In the genomic region with DNA sequence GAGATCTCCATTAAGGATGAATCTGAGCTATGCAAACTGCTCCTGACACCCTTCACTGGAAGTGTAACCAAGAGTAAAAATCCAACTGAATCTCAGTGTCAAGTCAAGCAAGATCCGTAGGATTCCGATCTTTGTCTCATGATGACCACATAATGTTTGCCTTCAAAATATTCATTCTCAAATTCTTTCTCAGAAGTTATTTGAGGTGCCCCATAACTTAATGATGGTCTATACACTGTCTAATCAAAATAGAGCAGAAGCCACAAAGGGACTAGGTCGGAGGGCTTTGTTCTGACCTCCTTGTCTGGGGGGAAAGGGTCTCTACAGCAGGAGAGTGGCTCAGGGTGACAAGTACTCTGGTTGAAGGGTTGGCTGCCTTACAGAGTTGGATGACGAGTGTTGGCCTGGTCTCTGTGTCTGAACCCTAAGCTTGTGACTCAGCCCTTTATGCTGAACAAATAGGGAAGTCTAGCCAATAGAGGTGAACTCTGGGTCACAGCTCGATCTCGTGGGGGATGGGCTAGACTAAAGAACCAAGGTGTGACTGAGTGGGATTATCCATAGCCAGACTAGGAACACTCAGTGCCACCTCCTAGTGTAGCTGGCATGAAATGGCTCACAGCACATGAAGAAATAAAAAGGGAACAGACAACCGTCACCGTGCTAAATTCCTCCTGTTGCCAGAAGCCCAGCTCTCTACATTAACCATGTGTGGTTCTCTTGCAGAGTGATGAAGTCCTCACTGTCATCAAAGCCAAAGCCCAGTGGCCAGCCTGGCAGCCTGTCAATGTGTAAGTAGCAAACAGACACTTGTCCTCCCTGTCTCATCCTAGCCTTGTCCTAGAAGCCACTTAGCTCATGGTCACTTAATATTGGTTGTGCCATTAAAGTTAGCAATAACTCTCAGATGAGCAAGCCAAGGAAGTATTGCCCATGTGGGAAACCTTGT, we compare ENCODE assay signal across 11 mouse cellular contexts.
DNase-seq lines count a peak whose midpoint lies in the region; ATAC-seq lines count a peak whose summit lies in the region.
"Had no signal": no experiment of that assay in that cellular context is flagged by ENCODE, and none has a peak within 500 bp of the region (broad histone marks: within the 10 kb centered on the region; RNA-seq: fewer than 3 reads in every experiment).

No protein-coding gene starts in this region.

- H3K27ac ChIP-seq in heart, embryonic 11.5 days (ENCODE audit: low read depth, low read length), result no peak overlapping the region
- no peak overlapping the region for H3K27ac ChIP-seq in stomach, embryonic 14.5 days (ENCODE audit: low read length)
- H3K27ac ChIP-seq in midbrain, embryonic 16.5 days (ENCODE audit: low read length), result no peak overlapping the region

- peak; percentile 46 for DNase-seq in heart, adult 8-10 months (ENCODE audit: low spot score)
- DNase-seq in adipocyte (ENCODE audit: low spot score), result peak; percentile 10
- peak; percentile 38 to 65 for DNase-seq in lung, adult 18-20 months
- no peak for DNase-seq in kidney, postnatal 4 days
- no peak for DNase-seq in gastrocnemius, postnatal 4 days (ENCODE audit: low spot score in 2 of 2)
- DNase-seq: kidney, postnatal 36 days; right cerebral cortex, postnatal 14 days had no signal

- 73% methylated on average over 8 of the region's 8 CpGs for WGBS in heart, embryonic 11.5 days (ENCODE audit: insufficient replicate concordance)
- 71% methylated on average over 8 of the region's 8 CpGs for WGBS in stomach, embryonic 14.5 days
- 86% methylated on average over 8 of the region's 8 CpGs for WGBS in midbrain, embryonic 16.5 days

- H3K27me3 ChIP-seq in heart, embryonic 11.5 days (ENCODE audit: control insufficient read depth, insufficient read depth, low read length), result no peaks in the 10 kb centered on the region
- no peaks in the 10 kb centered on the region for H3K27me3 ChIP-seq in stomach, embryonic 14.5 days (ENCODE audit: control insufficient read depth, insufficient read depth, low read length)
- H3K27me3 ChIP-seq in midbrain, embryonic 16.5 days (ENCODE audit: control insufficient read depth, insufficient read depth, low read depth, low read length), result no peaks in the 10 kb centered on the region

- H3K4me2 ChIP-seq in heart, embryonic 11.5 days, result no peak overlapping the region
- no peak overlapping the region for H3K4me2 ChIP-seq in stomach, embryonic 14.5 days (replicated peaks; ENCODE audit: low read depth, low read length)
- H3K4me2 ChIP-seq in midbrain, embryonic 16.5 days (ENCODE audit: low read length), result no peak overlapping the region

- H3K4me1 ChIP-seq in heart, embryonic 11.5 days (ENCODE audit: control insufficient read depth, insufficient read depth, low read length), result no peaks in the 10 kb centered on the region
- H3K4me1 ChIP-seq in stomach, embryonic 14.5 days (ENCODE audit: control insufficient read depth, insufficient read depth, low read length), result 0 out of 2 replicates have a peak, but pooled peaks cover 4% of the 10 kb centered on the region
- H3K4me1 ChIP-seq in midbrain, embryonic 16.5 days (ENCODE audit: control insufficient read depth, insufficient read depth, low read length), result peaks cover 3% of the 10 kb centered on the region

- H3K36me3 ChIP-seq in heart, embryonic 11.5 days (ENCODE audit: control insufficient read depth, insufficient read depth, low read length), result no peaks in the 10 kb centered on the region
- H3K36me3 ChIP-seq in stomach, embryonic 14.5 days (ENCODE audit: control insufficient read depth, insufficient read depth, low read length), result no peaks in the 10 kb centered on the region
- no peaks in the 10 kb centered on the region for H3K36me3 ChIP-seq in midbrain, embryonic 16.5 days (ENCODE audit: control insufficient read depth, insufficient read depth, low read length)

- no peak overlapping the region for H3K4me3 ChIP-seq in heart, embryonic 11.5 days (ENCODE audit: low read depth, low read length)
- H3K4me3 ChIP-seq in stomach, embryonic 14.5 days (ENCODE audit: low read depth, low read length), result no peak overlapping the region
- H3K4me3 ChIP-seq in midbrain, embryonic 16.5 days (ENCODE audit: low read depth, low read length), result no peak overlapping the region

- ATAC-seq in heart, embryonic 11.5 days (replicated peaks; ENCODE audit: insufficient number of reproducible peaks, low FRiP score, low TSS enrichment), result no peak
- 0 out of 2 replicates have a peak, but pooled peaks have one; percentile 48 for ATAC-seq in stomach, embryonic 14.5 days (ENCODE audit: insufficient number of reproducible peaks, insufficient read depth, low FRiP score, low read depth)
- ATAC-seq in midbrain, embryonic 16.5 days, result no peak
- ATAC-seq: intestine, embryonic 16.5 days had no signal

- no peak overlapping the region for H3K9ac ChIP-seq in heart, embryonic 11.5 days (ENCODE audit: low read depth, low read length)
- H3K9ac ChIP-seq in stomach, embryonic 14.5 days (replicated peaks; ENCODE audit: low read depth, low read length), result no peak overlapping the region
- H3K9ac ChIP-seq in midbrain, embryonic 16.5 days (ENCODE audit: low read depth, low read length), result no peak overlapping the region

- no peaks in the 10 kb centered on the region for H3K9me3 ChIP-seq in heart, embryonic 11.5 days (replicated peaks; ENCODE audit: control insufficient read depth, low read length)
- H3K9me3 ChIP-seq in stomach, embryonic 14.5 days (ENCODE audit: control insufficient read depth, low read depth, low read length), result no peaks in the 10 kb centered on the region
- no peaks in the 10 kb centered on the region for H3K9me3 ChIP-seq in midbrain, embryonic 16.5 days (replicated peaks; ENCODE audit: control insufficient read depth, low read length, poor library complexity, severe bottlenecking)

Comparison
In these comparisons a context has a peak if more than half of its experiments do, and no peak if none do; other contexts are left out.
1. DNase-seq: peak in heart, adult 8-10 months (single experiment), adipocyte (single experiment) and lung, adult 18-20 months (2 of 2); none in kidney, postnatal 4 days (0 of 2) and gastrocnemius, postnatal 4 days (0 of 2).